Mouse (Mus musculus) hindbrain, embryonic 14.5 days (tissue): ENCODE data around the gene Ufd1. TPM values are rescaled to one million over a fixed set of nuclear protein-coding genes. Genes with fewer than 3 reads are reported as not detected.

Experiments used
- ATAC-seq: fragments of 200-750 bp; cut with Nextera tagmentation; 2 replicates; pipeline ENCODE4 v1.8.0; 2017; ENCODE audit warnings: moderate number of reproducible peaks, mild to moderate bottlenecking, moderate TSS enrichment, moderate library complexity; ENCODE audit not compliant: low FRiP score
- DNase-seq: peaks from one replicate; pipeline ENCODE4 v3.0.0-alpha.2; 2015; ENCODE audit warnings: low spot score
- H3K27ac ChIP-seq: fragments of 300-500 bp; sonication (generic); 2 replicates; pipeline ENCODE4 v1.5.1; 2014; ENCODE audit warnings: mild to moderate bottlenecking, moderate library complexity
- H3K27me3 ChIP-seq: fragments of 300-500 bp; sonication (generic); 2 replicates; pipeline ENCODE4 v1.6.1; 2014; ENCODE audit warnings: mild to moderate bottlenecking, low read length, mixed read lengths; ENCODE audit not compliant: control insufficient read depth, insufficient read depth
- H3K36me3 ChIP-seq: fragments of 300-500 bp; sonication (generic); replicated peaks from 2 replicates; pipeline ENCODE4 v1.6.1; 2014; ENCODE audit not compliant: control insufficient read depth, insufficient read depth
- H3K4me1 ChIP-seq: fragments of 300-500 bp; sonication (generic); replicated peaks from 2 replicates; pipeline ENCODE4 v1.6.1; 2014; ENCODE audit warnings: antibody characterized with exemption, low read length, mixed read lengths; ENCODE audit not compliant: control insufficient read depth, insufficient read depth
- H3K4me2 ChIP-seq: fragments of 300-500 bp; sonication (generic); replicated peaks from 2 replicates; pipeline ENCODE4 v1.6.1; 2014; ENCODE audit warnings: mild to moderate bottlenecking, moderate library complexity
- H3K4me3 ChIP-seq: fragments of 300-500 bp; sonication (generic); replicated peaks from 2 replicates; pipeline ENCODE4 v1.5.1; 2014; ENCODE audit warnings: mild to moderate bottlenecking, low read length
- H3K9ac ChIP-seq: fragments of 300-500 bp; sonication (generic); 2 replicates; pipeline ENCODE4 v1.6.1; 2014
- H3K9me3 ChIP-seq: fragments of 300-500 bp; sonication (generic); 2 replicates; pipeline ENCODE4 v1.6.1; 2016; ENCODE audit warnings: low read length; ENCODE audit not compliant: control insufficient read depth
- WGBS: fragments of 180-500 bp; shearing (Covaris S2); extraction: QIAGEN DNeasy Blood & Tissue Kit; methylation state at CpG from one replicate; pipeline ENCODE4 v1.1.7; 2014; 5-methylcytosine and 5-hydroxymethylcytosine counted together
- polyA plus RNA-seq: library from polyadenylated mRNA; unstranded; fragments of >200 nt; fragmentation: Nextera tagmentation; extraction: Ambion mirVana; gene quantifications from 2 replicates; pipeline ENCODE4 v1.2.1, GENCODE M21; 2014

Gene Ufd1
- 68.2 and 90.8 TPM in 2 replicates for polyA plus RNA-seq

- no peaks in the 10 kb centered on the region for H3K9me3 ChIP-seq
- peak within 1 kb of the TSS; percentile 69 for H3K4me2 ChIP-seq
- peak within 1 kb of the TSS; percentile 66 for H3K9ac ChIP-seq
- peak within 1 kb of the TSS; percentile 56 for H3K4me3 ChIP-seq
- DNase-seq (peak; percentile 91), ATAC-seq (peak; percentile 96)
- H3K27me3 ChIP-seq = no peaks in the 10 kb centered on the region
- H3K27ac ChIP-seq = peak within 1 kb of the TSS; percentile 46
- H3K36me3 ChIP-seq = peaks cover 25% of the 10 kb centered on the region
- H3K4me1 ChIP-seq = peaks cover 10% of the 10 kb centered on the region
- WGBS = under 1% methylated on average over 42 of the region's 42 CpGs
Measured at GRCm38 (mm10) chr16:18811468-18812384, at the start of gene Ufd1, which contains the start of gene Cdc45. Gene Ufd1, plus strand, starts transcription at chr16:18811779. Gene Cdc45, minus strand, starts transcription at chr16:18811987.

DNA sequence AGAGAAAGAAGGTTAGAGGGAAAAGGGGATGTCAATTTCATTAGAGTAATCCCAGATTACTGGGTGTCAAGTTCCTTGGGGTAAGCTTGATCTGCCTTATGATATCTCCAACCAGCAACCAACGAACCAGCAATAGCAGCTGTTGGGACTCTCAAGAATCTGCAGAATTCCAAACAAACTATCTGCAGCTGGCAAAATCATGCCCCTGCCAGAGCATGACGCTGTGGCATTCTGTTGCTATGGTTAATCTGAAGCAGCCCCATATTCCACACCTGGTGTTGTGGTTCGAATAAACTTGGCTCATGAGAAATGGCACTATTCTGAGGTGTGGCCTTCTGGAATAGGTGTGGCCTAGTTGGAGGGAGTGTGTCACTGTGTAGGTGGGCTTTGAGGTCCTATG lies 48.6 kb upstream of the Ufd1 start:
- no peak overlapping the region for H3K9ac ChIP-seq
- no peak for ATAC-seq
- WGBS = 84% methylated on average over 3 of the region's 3 CpGs
- DNase-seq = no peak
- H3K27ac ChIP-seq = no peak overlapping the region
- no peak overlapping the region for H3K4me2 ChIP-seq
- H3K9me3 ChIP-seq = peaks cover 4% of the 10 kb centered on the region; the same call in 1 of the 2 replicates
- H3K4me3 ChIP-seq = no peak overlapping the region
- H3K36me3 ChIP-seq = no peaks in the 10 kb centered on the region
- H3K4me1 ChIP-seq = no peaks in the 10 kb centered on the region
- no peaks in the 10 kb centered on the region for H3K27me3 ChIP-seq

- H3K27ac ChIP-seq = no peak overlapping the region
- no peaks in the 10 kb centered on the region for H3K36me3 ChIP-seq
- 0 out of 2 replicates have a peak, but pooled peaks cover 3% of the 10 kb centered on the region for H3K9me3 ChIP-seq
- H3K4me3 ChIP-seq = no peak overlapping the region
- H3K4me1 ChIP-seq = no peaks in the 10 kb centered on the region
- ATAC-seq = no peak
- WGBS = 82% methylated on average over 4 of the region's 4 CpGs
- no peak overlapping the region for H3K4me2 ChIP-seq
- no peak for DNase-seq
- H3K27me3 ChIP-seq = no peaks in the 10 kb centered on the region
- no peak overlapping the region for H3K9ac ChIP-seq
Measured at GRCm38 (mm10) chr16:18766390-18766789, 45.2 kb upstream of the Ufd1 start.

DNA sequence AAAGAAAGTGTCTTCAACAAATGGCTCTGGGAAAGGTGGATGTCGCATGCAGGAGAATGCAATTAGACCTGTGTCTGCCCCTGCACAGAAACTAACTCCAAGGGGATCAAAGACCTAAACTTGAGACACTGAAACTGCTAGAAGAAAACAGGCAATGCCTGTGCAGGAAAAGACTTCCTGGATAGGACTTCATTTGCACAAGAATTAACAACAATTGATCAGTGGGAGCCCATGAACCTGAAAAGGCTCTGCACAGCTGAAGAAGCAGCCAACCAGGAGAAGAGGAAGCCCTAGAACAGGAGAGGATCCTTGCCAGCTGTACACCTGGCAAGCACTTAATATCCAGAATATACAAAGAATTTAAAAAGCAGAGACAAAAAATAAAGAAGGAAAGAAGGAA lies 42.1 kb upstream of the Ufd1 start:
- Histone ChIP-seq H3K36me3 (no peaks in the 10 kb centered on the region), H3K9me3 (0 out of 2 replicates have a peak, but pooled peaks cover 3% of the 10 kb centered on the region), H3K4me3 (no peak overlapping the region), H3K9ac (no peak overlapping the region), H3K4me1 (no peaks in the 10 kb centered on the region), H3K27me3 (no peaks in the 10 kb centered on the region), H3K4me2 (no peak overlapping the region), H3K27ac (no peak overlapping the region)
- no peak for DNase-seq
- no peak for ATAC-seq
- WGBS = 71% methylated on average over 1 of the region's 1 CpGs

- H3K4me1 ChIP-seq = peaks cover 6% of the 10 kb centered on the region; the same call in 1 of the 2 replicates
- H3K4me3 ChIP-seq = no peak overlapping the region
- no peak overlapping the region for H3K4me2 ChIP-seq
- 0 out of 2 replicates have a peak, but pooled peaks cover 3% of the 10 kb centered on the region for H3K9me3 ChIP-seq
- ATAC-seq (no peak), DNase-seq (no peak)
- no peak overlapping the region for H3K27ac ChIP-seq
- WGBS = 14% methylated on average over 2 of the region's 2 CpGs
- H3K27me3 ChIP-seq = peaks cover 39% of the 10 kb centered on the region
- H3K36me3 ChIP-seq = no peaks in the 10 kb centered on the region
- H3K9ac ChIP-seq = no peak overlapping the region
Measured at GRCm38 (mm10) chr16:18773936-18774335, 37.6 kb upstream of the Ufd1 start.

- Histone ChIP-seq H3K4me1 (peaks cover 6% of the 10 kb centered on the region; the same call in 1 of the 2 replicates), H3K27me3 (peaks cover 43% of the 10 kb centered on the region), H3K4me3 (peak overlapping the region; percentile 48), H3K9ac (no peak overlapping the region), H3K9me3 (0 out of 2 replicates have a peak, but pooled peaks cover 3% of the 10 kb centered on the region), H3K27ac (no peak overlapping the region), H3K36me3 (no peaks in the 10 kb centered on the region), H3K4me2 (peak overlapping the region; percentile 79)
- WGBS = 23% methylated on average over 18 of the region's 18 CpGs
- no peak for ATAC-seq
- DNase-seq = no peak
Measured at GRCm38 (mm10) chr16:18775621-18776555, 35.7 kb upstream of the Ufd1 start.

GRCm38 (mm10) chr16:18776556-18777100 lies 35.0 kb upstream of the Ufd1 start, which contains the start of gene Cldn5:
Gene Cldn5, plus strand, starts transcription at chr16:18776847.
- ATAC-seq (peak; percentile 39; the same call in 1 of the 2 replicates), DNase-seq (no peak)
- Histone ChIP-seq H3K36me3 (no peaks in the 10 kb centered on the region), H3K9ac (peak within 1 kb of the TSS; percentile 54), H3K4me2 (peak within 1 kb of the TSS; percentile 79), H3K27me3 (peaks cover 43% of the 10 kb centered on the region), H3K4me3 (peak within 1 kb of the TSS; percentile 48), H3K4me1 (peaks cover 6% of the 10 kb centered on the region; the same call in 1 of the 2 replicates), H3K27ac (peak within 1 kb of the TSS; percentile 38), H3K9me3 (no peaks in the 10 kb centered on the region)
- WGBS = 8% methylated on average over 19 of the region's 19 CpGs

GRCm38 (mm10) chr16:18777101-18778080 lies 34.2 kb upstream of the Ufd1 start:
- peaks cover 43% of the 10 kb centered on the region for H3K27me3 ChIP-seq
- DNase-seq = no peak
- no peaks in the 10 kb centered on the region for H3K9me3 ChIP-seq
- no peaks in the 10 kb centered on the region for H3K36me3 ChIP-seq
- H3K4me1 ChIP-seq = peaks cover 6% of the 10 kb centered on the region; the same call in 1 of the 2 replicates
- peak overlapping the region; percentile 48 for H3K4me3 ChIP-seq
- peak overlapping the region; percentile 54 for H3K9ac ChIP-seq
- H3K27ac ChIP-seq = peak overlapping the region; percentile 38
- H3K4me2 ChIP-seq = peak overlapping the region; percentile 79
- peak; percentile 75 for ATAC-seq
- WGBS = 2% methylated on average over 75 of the region's 80 CpGs
